Mouse (Mus musculus) left cerebral cortex, adult 18-20 months (tissue): ENCODE measurements around the gene Vwa5b1. TPM values are rescaled to one million over a fixed set of nuclear protein-coding genes. Genes with fewer than 3 reads are reported as not detected.

Experiments used
- DNase-seq, 2 experiments: peaks; one replicate each; pipeline ENCODE4 v3.0.0; 2021 to 2022; ENCODE audit warnings: low spot score in 2 of 2, mixed read lengths in 1 of 2
- total RNA-seq, 2 experiments: library from RNA; stranded (reverse); gene quantifications; 2 replicates each; pipeline ENCODE4 v1.2.3; 2021

The Vwa5b1 gene
- total RNA-seq, 2 experiments from 2014 or later: 4.2 to 4.6 TPM

DNA sequence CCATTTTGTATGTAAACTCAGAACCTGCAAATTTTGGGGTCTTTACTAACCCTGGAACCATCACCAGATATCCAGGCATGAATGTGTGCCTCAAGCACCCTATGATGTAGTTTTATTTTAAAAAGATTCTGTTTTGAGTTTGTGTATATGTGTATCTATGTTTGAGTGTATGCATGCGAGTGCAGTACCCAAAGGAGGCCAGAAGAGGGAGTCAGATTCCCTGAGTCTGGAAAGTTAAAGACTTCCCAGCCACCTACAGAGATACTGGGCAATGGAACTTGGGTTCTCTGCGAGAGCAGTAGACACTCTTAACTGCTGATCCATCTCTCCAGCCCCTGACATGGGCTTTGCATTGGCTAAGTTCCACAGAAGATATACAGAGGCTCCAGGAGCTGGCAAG, 101.8 kb downstream of the Vwa5b1 start:
- DNase-seq: no peak

- no peak for DNase-seq
Observed at GRCm38 (mm10) chr4:138531761-138532160, 103.9 kb downstream of the Vwa5b1 start.

GRCm38 (mm10) chr4:138530011-138530410, 105.7 kb downstream of the Vwa5b1 start:
- peak in 1 of 2 experiments; percentile 70 for DNase-seq

DNA sequence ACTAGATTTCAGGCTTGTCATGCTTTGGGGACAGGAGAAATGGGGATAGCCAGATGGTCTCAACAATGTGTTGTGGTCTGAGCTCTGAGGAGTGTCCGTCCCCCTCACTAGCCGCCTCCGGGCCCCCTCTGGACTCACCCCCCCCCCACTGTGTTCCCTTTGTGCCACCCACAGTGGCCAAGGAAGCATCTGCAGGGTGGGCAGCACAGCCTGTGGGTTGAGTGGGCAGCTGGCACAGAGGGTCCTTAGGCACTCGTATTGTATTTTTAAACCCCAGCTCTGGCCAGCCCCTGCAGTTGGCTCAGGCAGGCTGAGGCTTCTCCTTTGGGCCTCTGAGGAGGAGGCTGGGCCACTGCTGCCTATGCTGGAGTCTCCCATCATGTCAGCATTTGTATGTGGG, 110.0 kb downstream of the Vwa5b1 start:
- DNase-seq: peak; percentile 73 to 83

DNA sequence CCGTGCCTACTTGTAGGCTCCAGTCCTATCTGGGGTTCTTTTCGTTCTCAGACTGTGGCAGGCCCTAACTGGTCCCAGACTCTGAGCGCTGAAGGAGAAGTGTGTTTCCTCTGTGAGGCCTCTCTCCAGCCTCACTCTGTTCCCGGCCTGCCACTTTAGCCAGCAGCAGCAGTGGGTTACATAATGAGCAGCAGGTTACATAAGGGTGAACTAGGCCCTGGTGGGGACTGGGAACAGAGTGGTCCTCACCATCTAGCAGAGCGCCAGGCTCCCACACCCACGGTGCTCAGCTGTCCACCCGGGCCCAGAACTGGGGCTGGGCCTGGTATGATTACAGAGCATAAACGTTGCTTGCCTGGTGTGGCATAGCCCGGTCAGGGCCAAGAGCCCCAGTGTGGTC, 110.9 kb downstream of the Vwa5b1 start:
- DNase-seq: peak; percentile 49 to 74

- no peak for DNase-seq
Observed at GRCm38 (mm10) chr4:138523775-138524174, 111.9 kb downstream of the Vwa5b1 start.

- no peak for DNase-seq
Observed at GRCm38 (mm10) chr4:138522296-138522695, 113.4 kb downstream of the Vwa5b1 start.

DNA sequence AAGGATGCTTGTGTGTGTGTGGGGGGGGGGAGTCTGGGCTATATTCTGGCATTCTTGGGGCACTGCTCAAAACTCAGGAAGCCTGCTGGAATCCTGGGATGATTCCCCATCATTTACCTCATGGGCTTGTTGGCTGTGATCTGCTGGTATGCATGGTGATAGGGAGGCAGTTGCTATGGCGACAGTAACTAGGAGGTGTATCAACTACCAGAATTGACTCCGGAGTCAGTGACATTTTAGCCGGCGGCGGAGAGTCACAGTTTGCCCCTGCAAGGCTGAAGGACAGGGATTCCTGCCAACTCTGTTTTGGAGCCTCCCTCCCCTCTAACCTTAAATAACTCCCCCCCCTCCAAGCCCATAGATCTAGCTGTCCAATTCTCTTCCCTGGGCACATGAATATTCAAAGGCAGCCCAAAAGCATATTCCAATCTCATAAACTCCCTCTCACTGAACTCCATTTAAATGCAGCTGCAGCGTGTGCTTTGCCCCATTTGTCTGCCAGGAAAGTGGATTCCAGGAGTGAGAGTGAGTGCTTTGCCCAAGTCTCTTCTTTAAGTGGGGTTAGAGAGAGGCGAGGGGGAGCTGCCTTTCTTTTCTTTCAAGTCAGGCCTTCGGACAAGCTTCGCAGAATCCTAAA, 118.4 kb downstream of the Vwa5b1 start:
- DNase-seq: peak; percentile 59 to 75

- no peak for DNase-seq
Observed at GRCm38 (mm10) chr4:138516448-138516847, 119.2 kb downstream of the Vwa5b1 start.

Other genes starting within 250 kb of the Vwa5b1 start
- 10 to 100 TPM; 48.0 TPM for gene Fam43b, start 239.4 kb downstream of the Vwa5b1 start, total RNA-seq
- 10 to 100 TPM; 70.8 to 72.3 TPM for gene Mul1, start 201.2 kb downstream of the Vwa5b1 start, total RNA-seq
- gene Camk2n1, start 181.6 kb downstream of the Vwa5b1 start, total RNA-seq: 1,000 to 10,000 TPM; 1,197 to 1,322 TPM
- gene Pla2g2c, start 88.9 kb upstream of the Vwa5b1 start, total RNA-seq: under 1 TPM in 1 of 2 experiments, not detected in 1; 0.35 TPM
- 1 to 10 TPM in 1 of 2 experiments, under 1 TPM in 1; 0.56 to 1.2 TPM for gene Ubxn10, start 101.3 kb upstream of the Vwa5b1 start, total RNA-seq
- under 1 TPM in 1 of 2 experiments, not detected in 1; 0.14 TPM for gene Pla2g2f, start 121.7 kb upstream of the Vwa5b1 start, total RNA-seq
- gene Pla2g2d, start 139.9 kb upstream of the Vwa5b1 start, total RNA-seq: under 1 TPM; 0.47 to 0.77 TPM
- 1 to 10 TPM; 3.6 to 3.9 TPM for gene Pla2g5, start 227.6 kb upstream of the Vwa5b1 start, total RNA-seq
- gene Gm13030, start 238.1 kb upstream of the Vwa5b1 start, total RNA-seq: not detected
- not detected for gene Pla2g2e, start 242.1 kb upstream of the Vwa5b1 start, total RNA-seq